Mouse (Mus musculus) right cerebral cortex, postnatal 10 days (tissue): ENCODE measurements around the gene Adgrb3.

Experiments
- DNase-seq, 2 experiments: peaks; one replicate each; pipeline ENCODE4 v3.0.0; 2021; ENCODE audit warnings: low spot score in 2 of 2

Adgrb3 gene

DNA sequence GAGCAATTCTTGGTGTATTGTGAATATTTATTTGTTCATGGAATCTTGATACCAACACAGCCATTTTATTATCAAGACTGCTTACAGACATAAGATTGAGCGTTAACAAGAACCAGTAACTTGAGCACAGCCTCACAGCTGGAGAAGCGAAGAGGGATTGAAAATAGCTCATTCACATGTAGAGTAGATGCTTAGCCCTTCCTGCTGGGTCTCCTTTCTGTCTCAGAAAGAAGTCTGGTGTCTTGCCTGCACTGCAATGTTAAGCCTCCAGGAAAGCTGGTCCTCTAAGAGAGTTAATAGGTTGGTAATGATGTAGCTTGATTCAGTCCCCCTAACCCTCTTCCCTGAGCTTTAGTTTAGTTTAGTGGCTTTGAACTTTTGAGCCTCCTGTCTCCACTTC lies 519.4 kb downstream of the Adgrb3 start:
- no peak for DNase-seq

DNA sequence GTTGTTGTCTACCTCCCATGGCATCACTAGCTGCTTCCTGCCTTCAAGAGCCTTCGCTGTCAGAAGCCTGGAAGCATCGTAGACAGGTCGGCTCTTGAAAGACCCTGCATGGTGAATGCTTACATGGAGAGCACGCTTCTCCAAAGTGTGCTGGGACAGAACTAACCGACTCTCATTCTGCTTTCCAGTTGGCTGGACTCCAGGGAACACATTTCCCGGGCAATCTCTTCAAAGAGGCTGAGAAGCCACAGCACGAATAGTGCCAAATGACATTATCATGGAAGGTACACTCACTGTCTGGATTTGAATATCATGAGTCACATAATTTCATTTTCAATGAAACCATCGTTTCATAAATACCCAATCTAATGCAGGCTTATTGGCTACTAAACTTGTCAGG lies 548.0 kb downstream of the Adgrb3 start:
- peak; percentile 36 to 45 for DNase-seq

DNA sequence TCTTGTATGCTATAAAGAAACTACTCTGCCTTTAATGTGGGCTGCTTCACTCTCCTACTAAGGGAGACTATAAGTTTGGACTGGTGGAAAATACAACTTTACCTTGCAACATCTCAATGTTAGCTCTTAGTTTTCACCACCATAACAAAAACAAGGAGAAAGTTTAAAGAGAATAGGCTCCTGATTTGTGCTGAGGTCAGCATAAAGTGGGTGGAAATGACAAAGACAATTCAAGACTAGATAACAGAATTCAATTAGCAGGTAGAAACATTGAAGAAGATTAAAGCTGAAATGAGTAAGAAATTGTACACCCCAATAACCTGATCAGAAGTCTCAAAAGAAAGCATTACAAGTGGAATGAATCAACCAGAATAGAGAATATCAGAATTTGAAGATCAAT lies 578.9 kb downstream of the Adgrb3 start:
- no peak for DNase-seq

- DNase-seq: no peak
Measured at GRCm38 (mm10) chr1:25242436-25242835, 587.1 kb downstream of the Adgrb3 start.

GRCm38 (mm10) chr1:25229245-25229750 lies 600.2 kb downstream of the Adgrb3 start:
- peak; percentile 75 to 78 for DNase-seq

DNA sequence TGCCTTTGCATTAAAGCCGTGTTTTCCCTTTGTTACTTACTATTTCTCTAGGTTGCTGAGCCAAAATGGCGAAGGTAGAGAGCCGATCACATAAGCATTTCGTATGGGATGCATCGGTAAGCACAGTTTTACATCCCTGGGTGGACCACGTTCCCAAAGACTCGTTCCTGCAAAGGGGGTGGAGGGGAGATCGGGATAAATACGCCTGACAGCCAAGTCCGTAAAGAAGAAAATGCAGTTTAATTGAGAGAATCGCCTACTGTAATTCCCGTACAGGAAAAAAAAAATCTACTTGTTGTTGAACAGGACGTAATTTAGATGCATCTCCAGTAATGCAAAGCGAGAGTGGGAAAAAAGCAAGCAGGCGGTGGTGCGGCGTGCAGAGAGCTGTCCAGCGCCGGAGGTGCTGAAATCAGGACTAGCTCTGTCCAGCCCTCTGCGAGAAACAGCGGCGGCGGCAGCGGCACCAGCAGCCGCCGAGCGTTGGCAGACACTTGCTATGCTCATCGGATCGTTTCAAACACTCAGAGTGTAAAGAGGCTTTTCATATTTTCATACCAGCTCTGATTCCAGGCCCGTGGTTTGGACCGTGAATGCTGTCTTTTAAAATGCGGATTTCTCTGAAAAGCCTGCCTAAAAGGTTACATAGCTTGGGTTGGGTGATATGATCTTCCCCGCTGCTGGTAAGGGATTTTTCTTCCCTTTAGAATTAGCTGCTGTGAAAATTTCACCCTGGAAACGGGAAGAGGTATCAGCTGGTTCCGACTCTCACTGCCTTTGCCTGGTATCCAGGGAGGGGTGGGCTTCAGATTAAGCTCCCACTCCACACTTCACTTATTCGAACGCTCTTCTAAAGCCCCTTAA lies 600.9 kb downstream of the Adgrb3 start:
- peak; percentile 85 for DNase-seq

- no peak for DNase-seq
Measured at GRCm38 (mm10) chr1:25227880-25228279, 601.6 kb downstream of the Adgrb3 start.

GRCm38 (mm10) chr1:25204636-25205035 lies 624.9 kb downstream of the Adgrb3 start:
- DNase-seq: no peak

DNA sequence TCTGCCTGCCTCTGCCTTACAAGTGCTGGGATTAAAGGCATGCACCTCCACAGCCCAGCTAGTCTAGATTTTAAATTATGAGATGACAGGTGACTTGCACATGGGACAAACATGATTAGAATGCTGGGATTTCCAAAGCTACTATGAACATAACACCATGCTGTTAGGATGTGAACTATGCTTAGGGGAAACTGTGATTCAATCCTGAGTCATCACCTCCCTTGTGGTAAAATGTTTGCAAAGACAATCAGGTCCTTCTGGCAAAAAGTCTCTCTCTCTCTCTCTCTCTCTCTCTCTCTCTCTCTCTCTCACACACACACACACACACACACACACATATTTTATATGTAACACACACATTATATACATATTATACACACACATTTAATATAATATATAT lies 630.1 kb downstream of the Adgrb3 start:
- no peak for DNase-seq

DNA sequence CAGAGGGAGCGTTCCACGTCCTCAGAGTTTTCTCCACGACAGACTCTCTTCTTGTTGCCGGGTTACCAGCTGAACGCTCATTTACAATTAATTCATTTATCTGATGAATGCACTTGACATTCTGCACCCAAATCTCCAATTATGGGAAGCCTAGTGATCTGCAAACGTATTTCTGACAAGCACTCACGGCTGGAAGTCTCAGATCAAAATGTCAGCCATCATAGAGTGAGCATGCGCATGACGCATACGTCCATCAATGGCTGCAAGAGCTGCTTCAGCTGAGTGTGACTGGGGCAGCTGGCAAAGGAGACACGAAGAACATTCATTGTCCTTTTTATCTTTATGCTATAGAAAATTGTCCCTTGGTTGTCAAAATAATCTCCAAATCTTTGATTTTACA lies 637.5 kb downstream of the Adgrb3 start:
- DNase-seq: no peak

GRCm38 (mm10) chr1:25189261-25189660 lies 640.2 kb downstream of the Adgrb3 start:
- no peak for DNase-seq

- DNase-seq: no peak
Measured at GRCm38 (mm10) chr1:25185909-25186308, 643.6 kb downstream of the Adgrb3 start.

- no peak for DNase-seq
Measured at GRCm38 (mm10) chr1:25181881-25182280, 647.6 kb downstream of the Adgrb3 start.

DNA sequence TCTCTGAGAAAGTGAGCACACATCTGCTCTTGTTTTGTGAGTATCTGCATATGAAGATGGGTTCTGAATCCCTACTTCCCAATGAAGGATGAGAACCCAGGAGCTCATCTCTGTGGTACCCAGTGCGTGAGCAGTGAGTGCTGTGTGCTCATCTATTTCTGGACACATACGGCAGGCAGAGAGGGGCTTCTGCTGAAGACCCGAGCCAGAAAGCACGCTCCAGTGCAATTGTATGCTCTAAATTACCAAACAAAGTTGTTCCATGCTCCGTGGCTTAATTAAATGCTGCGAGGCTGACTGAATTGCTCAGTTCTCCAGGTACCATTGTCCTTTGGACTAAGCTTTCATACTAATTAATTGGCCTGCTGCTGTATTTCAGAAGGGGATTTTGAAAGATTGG lies 648.9 kb downstream of the Adgrb3 start:
- no peak for DNase-seq

DNA sequence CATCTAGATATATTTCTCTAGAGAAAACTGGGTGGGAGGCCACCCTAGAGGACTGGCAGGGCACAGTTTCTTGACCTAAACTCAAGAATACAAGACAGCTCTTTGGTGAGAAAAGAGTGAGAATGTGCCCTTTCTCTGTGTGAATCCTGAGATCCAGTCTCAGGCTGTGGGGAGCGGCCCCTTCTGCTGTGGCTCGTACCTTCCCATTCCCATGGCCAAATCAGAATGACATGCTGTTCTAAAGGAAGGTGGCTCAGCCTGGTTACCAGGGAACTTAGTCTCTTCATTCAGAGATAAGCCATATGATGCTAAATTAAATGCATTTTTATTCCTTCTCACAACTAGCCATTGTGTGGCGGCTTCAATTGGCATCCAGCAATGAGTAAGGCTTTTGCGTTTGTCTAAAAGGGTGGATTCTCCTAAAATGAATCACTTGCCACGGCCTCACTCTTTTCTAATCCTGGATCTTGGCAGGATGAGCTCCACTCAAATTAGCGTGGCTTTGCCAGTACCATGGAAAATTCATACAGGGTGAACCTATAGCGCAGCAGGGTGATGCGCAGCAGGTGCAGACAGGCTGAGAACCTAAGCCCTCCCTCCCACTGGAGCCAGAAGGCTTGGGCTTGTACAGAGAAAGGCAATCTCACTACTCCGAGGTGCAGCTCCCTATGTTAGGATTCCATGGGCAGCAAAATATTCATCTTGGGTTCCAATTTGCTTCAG lies 649.5 kb downstream of the Adgrb3 start:
- no peak for DNase-seq

GRCm38 (mm10) chr1:25178347-25179130 lies 651.0 kb downstream of the Adgrb3 start:
- no peak for DNase-seq

DNA sequence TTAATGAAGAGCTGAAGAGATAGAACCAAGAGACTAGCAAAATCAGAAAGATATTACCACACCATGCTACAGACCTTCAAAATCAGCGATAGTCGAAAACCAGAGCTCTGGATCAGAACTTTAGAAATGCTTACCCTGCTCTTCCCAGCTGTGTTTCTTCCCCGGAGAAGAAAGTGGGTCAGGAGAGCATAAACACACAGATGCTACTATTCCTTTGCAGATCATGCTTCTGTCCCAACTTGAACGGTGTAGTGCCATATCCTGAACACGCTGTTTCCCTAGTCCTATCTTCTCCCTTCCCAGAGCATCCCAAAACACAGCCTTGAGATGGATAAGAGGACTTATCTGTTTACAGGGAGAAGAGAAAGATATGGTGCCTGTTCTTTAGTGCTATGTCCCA lies 662.4 kb downstream of the Adgrb3 start:
- no peak for DNase-seq

DNA sequence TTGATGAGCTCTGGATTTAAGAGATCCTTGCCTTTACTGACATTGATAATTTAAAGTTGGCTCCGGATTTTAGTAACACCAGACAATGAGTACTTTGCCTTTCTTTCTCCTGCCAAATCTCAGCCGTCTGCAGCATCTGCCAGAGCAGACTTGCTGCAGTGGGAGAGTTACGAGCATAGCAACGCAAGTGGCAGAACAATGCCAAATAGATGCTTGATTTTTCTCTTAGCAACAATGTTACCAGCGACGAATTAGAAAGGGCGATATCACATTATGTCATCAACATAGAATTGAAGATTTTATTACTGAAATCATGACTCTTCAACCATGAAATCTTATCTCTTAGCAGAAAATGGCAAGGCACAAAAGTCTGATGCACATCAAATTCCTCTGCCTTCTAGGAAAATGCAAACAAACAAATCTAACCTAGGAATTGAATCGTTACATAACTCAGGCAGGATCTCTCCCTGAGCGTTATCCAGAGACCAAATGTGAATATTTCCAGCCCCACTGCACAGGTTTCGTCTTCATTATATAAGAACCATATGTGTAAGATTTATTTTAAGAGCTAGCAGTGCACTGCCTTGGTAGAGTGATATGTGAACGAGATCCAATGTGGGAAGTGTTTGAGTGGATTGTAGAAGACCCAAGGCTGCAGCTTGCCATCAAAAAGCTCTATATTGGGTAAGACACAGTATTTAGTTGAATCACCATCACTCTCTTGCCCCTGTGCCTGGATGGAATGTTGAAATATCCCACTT lies 663.3 kb downstream of the Adgrb3 start:
- DNase-seq: peak; percentile 72 to 84

- no peak for DNase-seq
Measured at GRCm38 (mm10) chr1:25163561-25163960, 665.9 kb downstream of the Adgrb3 start.

- DNase-seq: no peak
Measured at GRCm38 (mm10) chr1:25146206-25146605, 683.3 kb downstream of the Adgrb3 start.

DNA sequence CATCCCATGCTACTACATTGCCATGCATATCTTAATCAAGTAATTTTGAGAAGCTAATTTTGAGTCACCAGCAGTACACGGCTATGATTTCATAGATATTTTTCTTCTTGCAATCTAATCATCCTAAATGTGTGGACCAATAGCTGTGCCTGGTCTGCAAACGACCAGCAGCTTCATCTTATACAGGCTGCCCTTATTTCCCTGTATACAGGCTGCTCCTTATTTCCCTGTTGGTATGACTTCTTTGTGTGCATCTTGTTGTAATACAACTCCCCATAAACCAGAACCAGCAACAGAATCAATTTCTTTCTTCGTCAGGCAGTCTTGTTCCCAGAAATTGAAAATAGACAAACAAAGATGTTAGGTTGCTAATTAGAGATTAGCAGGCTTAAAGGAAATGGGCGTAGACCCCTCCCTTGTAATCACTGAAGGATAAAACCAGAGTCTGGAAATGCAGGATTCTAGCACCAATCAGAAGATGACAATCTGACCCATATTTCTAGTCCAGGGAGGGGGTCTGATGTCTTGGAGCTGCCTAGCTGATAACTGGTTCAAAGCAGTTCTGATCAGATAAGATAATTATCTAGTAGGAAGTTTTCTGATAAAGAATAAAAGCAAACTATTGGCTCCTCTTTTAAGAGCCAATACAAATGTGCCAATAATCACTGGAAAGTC lies 697.2 kb downstream of the Adgrb3 start:
- DNase-seq: no peak
